Mouse (Mus musculus): Measurements from ENCODE around the gene Mapk9.
"Not testable (repeated sequence)": the region's sequence is repeated elsewhere in the genome, so short reads cannot be mapped to it uniquely, and the experiment has no call there.

Mapk9 gene

DNA sequence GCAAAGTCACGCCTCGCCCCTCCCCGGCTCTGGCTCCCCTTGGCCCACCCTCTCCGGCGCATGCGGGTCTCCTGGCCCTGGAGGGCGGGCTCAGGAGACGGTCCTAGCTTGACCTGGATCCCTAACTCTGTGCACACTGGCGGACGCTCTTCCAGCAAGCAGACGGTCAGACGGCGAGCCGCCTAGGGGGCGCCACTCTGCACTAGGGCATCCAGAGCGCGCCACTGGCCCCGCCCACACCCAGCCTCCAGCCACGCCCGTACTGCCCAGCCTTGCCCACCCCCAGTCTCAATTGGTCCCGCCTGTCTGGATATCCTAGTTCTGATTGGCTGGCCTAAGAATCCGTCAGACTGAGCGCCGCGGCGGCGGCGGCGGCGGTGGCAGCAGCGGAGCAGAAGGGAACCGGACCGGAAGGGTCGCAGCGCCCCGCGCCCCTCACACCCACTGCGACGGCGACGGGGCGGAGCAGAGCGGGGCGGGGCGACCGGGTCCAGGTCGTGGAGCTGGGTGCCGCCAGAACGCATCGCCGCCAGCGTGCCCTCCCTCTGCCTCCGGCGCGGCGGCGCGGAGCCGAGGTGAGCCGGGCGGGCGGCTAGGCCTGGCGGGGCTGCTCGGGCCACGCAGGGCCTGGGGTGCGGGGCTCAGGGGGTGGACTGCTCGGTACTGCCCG, at the start of gene Mapk9:
Gene Mapk9 (plus strand): TSS at position 351 of the 670 bp plus-strand sequence.
- DNase-seq (ENCODE audit: low read depth, low spot score): peak; percentile 99

DNA sequence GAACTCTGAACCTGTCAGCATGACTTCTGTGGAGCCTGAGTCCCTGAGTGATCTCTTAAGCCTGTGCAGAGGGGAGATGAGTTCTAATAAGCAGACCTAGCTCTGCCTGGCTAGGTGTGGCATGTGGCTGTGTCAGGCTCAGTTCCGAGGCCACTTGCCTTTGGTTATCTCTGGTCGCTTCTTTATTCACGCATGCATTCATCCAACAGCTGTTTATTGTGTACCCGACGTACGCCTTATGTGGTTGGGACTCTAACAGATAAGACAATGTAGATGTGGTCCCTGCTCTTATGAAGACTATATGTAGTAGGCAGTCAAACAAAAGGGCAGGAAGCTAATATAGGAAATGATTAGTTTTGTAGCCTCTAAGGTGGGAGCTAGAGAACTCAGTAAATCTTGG, 47.6 kb upstream of the Mapk9 start:
- no peak for DNase-seq (ENCODE audit: low read depth, low spot score)

DNA sequence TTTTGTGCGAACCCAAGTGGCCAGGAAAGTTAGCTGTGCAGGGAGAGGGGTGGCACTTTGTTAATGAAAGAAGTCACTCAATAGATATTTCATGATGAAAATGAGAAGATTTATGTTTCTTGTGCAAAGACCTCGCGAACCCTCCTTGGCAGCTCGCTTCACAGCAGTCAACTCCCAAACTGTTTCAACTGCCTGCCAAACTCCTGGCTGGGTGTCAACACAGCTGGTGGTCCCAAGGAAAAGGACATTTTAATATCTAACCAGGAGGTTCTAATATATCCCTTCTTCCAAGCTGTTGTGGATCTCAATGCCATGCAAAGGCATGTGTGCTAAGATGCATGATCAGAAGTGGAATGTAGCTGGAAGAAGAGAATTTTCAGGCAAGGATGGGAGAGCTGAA, 45.0 kb upstream of the Mapk9 start:
- no peak for DNase-seq (ENCODE audit: low read depth, low spot score)

DNA sequence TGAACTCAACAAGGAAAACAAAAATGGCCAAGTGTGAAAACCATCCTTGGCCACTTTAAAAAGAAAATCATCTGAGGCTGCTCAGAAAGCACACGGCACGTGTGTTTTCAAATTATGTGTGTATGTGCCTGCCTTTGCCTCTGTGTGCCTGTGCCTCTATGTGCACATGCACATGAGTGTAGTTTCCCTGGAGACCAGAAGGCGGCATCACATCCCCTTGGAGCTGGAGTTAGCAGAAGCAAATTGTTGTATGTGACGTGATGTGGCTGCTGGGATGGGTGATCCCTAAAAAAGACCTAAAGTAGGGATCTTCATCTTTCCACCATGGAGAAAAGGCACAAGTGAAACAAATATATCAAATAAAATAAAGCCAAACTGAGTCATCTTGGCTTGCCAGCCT, 42.8 kb upstream of the Mapk9 start:
- DNase-seq (ENCODE audit: low read depth, low spot score): no peak

DNA sequence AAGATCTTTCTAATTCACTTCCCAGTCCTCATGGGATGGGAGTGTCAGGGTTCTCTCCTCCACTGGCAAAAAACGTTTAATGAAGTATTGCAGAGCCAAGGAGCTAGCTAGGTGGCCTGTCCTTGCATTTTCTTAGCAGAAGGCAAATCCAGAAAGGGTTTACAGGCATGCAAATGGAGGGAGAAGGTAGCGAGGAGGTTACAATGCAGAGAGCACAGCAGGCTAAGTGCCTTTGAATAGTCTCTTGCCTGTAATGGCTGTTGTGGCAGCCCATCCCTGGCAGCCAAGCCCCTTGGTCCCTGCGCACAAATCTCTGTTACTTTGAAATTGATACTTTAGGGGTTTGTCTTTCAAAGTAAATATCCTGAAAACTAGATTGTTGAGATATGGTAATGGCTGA, 40.3 kb upstream of the Mapk9 start:
- DNase-seq (ENCODE audit: low read depth, low spot score): no peak

DNA sequence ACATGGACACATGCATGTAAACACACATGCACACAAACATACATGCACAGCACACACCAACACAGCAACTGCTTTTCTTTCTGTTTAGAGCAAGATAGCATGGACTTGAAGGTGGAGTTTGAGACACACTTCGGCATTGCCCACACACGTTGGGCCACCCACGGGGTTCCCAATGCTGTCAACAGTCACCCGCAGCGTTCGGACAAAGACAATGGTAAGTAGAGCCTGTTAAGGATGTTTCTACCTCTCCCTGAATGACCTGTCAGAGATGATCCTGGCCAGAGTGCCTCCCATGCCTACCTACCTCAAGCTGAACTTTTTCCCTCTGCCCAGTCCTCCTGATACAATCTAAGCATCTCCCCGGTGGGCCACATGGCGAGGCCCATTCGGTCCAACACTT, 37.6 kb upstream of the Mapk9 start:
- no peak for DNase-seq (ENCODE audit: low read depth, low spot score)

DNA sequence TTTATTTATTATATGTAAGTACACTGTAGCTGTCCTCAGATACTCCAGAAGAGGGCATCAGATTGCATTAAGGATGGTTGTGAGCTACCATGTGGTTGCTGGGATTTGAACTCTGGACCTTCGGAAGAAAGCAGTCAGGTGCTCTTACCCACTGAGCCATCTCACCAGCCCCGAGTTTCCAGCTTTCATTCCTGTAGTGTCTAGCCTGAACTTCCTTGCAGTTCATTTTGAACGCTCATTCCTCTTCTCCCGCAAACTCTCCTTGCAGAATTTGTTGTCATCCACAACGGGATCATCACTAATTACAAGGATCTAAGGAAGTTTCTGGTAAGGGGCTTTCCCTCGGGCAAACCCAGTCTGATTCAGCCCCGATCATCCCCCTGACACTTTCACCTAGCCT, 35.9 kb upstream of the Mapk9 start:
- DNase-seq (ENCODE audit: low read depth, low spot score): not testable (repeated sequence)

DNA sequence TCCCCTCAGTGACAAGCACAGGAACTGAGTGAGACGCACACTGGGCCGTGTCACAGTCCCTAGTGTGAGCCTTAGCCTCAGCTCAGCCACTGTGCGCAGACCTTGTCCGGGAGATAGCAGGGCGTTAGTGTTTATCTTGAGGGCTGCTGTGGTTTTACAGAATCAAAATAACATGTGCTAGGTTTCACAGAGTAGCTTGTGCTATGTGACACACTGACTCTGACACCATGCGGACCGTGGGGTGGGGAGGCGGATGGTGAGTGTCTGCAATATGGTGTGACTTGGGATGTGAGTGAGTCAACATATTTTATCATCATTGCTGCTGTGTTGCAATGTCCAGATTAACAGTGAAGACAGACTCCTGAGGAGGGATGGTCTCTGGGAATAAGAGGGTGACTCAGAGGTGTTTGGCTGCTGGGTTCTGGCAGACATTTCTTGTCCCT, 35.4 kb upstream of the Mapk9 start:
- no peak for DNase-seq (ENCODE audit: low read depth, low spot score)

DNA sequence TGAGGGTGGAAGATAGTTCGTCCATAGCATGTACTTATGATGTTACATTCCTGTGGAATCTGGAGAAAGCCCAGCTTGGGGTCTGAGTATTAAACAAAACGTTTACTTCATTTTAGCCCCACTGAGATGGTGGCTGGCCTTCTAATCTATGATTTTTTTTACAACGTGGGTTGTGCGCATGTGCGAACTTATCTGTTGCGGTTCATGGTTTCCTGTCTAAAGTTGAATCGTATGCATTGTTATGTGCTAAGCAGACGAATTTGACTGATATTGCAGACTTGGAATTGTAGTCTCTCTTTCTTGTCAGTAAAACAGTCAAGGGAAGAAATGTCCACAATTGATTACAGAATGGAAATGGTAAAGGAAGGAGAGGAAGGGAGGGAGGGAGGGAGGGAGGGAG, 34.7 kb upstream of the Mapk9 start:
- DNase-seq (ENCODE audit: low read depth, low spot score): no peak

DNA sequence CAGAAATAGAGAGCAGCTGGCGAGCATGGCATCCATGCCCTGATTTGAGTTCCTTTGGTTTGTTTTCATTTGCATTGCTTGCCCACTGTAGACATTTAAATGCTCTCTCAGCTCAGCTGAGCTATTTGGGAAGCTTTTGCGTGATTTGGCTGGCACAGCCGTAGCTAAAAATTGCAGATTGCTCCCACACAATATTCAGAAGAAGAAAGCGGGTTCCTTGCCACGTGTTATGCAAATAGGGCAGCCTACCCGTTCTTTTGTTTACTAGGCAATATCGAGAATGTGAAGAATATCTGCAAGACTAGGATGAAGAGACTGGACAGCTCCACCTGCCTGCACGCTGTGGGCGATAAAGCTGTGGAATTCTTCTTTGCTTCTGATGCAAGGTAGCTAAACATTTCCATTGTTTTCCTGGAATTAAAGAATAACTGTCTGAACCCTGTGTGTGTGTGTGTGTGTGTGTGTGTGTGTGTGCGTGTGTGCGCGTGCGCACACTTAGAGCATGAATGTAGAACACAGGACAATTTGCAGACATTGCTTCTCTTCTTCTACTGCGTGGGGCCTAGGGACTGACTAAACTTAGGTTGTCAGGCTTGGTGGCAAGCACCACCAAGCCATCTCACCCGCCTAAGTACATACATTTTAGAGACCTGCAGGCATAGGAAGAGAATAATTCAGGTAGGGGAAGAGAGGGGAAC, 27.5 kb upstream of the Mapk9 start:
- DNase-seq (ENCODE audit: low read depth, low spot score): no peak

DNA sequence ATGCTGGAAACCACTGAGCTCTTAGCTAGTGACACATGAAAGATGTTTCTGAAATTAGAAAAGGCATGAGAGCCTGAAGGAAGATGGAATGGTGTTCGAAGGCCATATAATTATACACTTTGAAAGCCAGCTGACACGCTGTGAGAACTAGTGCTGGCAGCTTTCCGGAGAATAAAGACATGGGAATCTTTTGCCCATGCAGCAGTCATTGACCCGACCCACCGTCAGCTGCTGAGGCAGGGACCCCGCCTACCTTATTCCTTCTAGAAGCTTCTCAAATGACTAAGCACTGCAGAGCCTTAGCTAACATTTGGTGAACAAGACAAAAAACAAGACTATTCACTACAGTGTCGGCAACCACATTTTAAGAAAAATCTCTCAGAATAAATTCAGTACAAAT, 26.9 kb upstream of the Mapk9 start:
- DNase-seq (ENCODE audit: low read depth, low spot score): no peak

DNA sequence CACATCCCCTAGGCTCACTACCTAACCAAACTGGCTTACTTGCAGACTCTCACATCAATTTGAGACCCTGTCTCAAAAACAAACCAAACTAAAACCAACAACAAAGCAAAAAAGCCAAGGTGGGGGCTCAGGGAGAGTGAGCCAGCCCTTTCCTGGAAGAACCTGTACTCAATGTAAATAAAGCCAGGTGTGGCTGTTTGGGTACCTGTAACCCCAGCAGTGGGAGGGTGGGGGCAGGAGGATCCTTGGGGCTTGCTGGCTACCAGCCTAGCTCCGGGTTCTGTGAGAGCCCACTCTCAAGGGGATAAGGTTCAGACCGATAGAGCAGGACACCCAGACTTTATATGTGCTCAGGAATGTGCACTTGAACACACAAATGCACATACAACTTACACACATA, 25.6 kb upstream of the Mapk9 start:
- DNase-seq (ENCODE audit: low read depth, low spot score): no peak

DNA sequence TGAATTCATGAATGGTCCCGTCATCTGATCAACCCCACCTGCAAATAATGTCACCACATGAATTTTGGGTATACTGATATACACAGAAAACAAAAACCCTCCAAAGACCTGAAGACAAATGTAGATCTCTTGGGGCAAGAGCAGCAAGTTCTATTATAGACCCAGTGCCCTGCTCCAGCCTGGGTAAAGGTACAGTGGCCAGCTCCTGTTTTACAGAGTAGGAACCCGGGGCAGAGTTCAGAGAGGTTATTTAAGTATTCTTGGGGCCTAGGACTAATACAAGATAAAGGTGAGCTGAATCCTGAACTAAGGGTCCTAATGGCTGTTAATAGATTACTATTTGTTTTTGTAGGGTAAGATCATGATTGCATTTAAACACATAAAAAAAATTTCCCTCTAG, 25.0 kb upstream of the Mapk9 start:
- DNase-seq (ENCODE audit: low read depth, low spot score): no peak

DNA sequence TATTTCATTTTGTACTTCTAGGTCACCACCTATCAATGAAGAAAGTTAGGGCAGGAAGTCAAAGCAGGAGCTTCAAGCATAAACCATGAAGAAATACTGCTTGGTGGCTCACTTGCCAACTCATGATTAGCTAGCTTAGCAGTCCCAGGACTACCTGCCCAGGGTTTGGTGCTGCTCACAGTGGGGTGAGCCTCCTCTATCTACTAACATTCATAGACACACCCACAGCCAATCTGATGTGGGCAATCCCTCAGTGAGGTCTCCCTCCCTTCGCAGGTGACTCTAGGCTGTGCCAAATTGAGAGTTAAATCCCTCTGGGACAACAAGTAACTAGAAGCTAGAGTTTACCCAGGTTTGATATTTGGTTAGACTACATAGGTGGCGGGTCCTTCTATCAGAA, 24.2 kb upstream of the Mapk9 start:
- DNase-seq (ENCODE audit: low read depth, low spot score): no peak

DNA sequence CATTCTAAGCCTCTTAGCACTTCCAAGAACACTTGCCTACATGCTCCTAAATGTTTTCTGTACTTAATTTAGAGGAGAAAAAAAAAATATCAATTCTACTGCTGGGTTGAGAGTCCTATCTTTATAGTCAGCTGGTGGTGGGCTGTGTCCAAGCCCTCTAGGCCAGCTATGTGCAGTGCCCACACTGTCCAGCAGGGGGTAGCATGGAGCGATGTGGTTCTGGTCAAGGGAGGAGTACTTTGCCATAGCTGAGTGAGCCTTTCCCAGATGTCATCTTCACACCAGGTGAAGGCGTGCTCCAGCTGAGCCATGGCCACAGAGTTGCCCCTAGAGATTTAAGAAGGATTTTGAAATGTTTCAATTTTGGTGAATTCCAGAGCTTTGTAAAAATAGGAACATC, 21.7 kb upstream of the Mapk9 start:
- DNase-seq (ENCODE audit: low read depth, low spot score): no peak

DNA sequence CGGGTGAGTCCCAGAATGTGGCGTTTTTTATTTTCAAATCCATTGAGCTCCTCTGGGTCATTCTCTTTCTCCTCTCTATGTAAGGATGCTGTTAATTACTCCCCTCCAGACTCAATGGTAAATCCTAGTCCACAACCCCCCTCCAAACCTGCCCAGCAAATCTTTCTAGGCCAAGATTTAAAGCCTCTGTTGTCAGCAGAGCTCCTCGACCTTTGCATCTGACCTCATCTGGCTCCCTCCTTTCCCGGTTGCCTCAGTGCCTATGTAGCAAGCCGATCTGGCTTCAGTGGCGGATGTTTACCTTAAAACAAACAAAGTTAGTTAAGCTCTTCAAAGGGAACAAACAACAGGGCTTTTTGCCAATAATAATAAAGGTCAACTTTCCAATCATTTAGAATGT, 19.3 kb upstream of the Mapk9 start:
- no peak for DNase-seq (ENCODE audit: low read depth, low spot score)

DNA sequence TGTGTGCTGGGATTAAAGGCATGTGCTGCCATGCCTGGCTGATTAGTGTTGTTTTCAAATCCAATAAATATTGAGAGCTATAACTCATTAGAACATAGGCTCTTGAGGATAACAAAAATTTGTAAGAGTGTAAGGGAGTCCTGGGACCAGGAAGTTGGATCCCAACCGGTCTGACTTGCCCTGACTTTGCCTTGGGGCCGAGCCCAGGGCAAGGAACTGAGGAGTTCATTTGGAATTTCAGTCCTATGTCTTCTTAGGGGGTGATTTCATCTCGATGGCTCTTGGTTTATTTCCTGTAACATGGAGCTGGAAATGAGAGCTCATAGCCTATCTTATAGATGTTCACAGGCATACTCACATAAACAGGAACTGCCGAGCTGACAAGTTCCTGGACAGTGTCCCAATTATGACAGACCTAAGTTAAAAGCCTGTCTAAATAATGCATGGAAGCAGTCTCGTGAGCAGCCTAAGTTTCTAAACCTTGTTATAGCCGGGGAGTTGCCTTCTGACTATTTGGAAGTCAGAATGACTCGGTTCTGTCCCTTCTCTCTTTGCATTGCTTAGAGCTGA, 17.3 kb upstream of the Mapk9 start:
- DNase-seq (ENCODE audit: low read depth, low spot score): no peak

DNA sequence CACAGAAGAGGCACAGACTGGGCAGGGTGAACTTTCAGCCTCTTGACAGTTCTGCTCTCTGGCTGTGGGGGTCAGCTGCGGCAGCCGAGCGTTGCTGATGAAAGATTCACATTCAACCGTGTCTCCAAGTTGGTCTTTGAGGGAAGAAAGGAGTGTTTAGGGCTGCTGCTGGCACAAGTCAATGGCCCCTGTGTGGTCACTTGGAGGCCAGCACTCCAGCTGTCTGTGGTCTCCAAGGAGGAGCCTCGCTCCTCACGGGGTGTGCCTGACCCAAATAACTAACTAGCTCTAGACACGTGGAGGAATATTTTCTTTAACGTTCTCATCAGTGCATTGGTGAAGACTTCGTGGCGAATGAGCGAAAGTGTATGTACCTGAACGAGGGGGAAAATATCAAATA, 14.6 kb upstream of the Mapk9 start:
- DNase-seq (ENCODE audit: low read depth, low spot score): no peak

DNA sequence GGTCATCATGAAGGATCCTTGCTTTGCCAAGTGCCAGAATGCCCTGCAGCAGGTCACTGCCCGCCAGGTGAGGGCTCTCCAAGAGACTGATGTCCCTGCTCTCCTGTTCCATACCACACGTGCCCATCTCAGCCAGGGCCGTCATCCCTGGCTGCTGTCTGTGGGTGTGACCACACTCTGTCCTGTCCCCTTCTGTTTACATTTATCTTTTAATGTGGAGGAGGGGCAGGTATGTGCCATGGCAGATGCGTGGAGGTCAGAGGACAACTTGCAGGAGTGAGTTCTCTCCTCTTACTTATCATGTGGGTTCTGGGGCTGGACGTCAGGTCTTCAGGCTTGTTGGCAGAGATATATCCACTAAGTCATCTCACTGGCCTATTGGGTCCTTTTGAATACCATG, 13.6 kb upstream of the Mapk9 start:
- DNase-seq (ENCODE audit: low read depth, low spot score): no peak

DNA sequence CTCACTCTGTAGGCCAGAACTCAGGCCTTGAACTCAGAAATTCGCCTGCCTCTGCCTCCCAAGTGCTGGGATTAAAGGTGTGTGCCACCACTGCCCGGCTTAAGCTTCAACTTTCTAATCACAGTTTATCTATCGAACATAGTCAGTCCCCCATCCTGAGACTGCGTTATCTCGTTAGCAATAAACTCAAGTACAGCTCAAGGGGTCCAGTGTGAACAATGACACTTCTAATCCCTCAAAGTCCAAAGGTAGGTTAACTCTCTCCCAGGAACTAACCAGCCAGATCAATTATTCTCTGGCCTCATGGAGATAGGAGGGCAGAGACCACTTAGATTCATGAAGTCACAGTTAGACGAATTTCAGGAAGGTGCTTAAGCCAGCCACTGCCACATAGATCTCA, 12.3 kb upstream of the Mapk9 start:
- DNase-seq (ENCODE audit: low read depth, low spot score): no peak

DNA sequence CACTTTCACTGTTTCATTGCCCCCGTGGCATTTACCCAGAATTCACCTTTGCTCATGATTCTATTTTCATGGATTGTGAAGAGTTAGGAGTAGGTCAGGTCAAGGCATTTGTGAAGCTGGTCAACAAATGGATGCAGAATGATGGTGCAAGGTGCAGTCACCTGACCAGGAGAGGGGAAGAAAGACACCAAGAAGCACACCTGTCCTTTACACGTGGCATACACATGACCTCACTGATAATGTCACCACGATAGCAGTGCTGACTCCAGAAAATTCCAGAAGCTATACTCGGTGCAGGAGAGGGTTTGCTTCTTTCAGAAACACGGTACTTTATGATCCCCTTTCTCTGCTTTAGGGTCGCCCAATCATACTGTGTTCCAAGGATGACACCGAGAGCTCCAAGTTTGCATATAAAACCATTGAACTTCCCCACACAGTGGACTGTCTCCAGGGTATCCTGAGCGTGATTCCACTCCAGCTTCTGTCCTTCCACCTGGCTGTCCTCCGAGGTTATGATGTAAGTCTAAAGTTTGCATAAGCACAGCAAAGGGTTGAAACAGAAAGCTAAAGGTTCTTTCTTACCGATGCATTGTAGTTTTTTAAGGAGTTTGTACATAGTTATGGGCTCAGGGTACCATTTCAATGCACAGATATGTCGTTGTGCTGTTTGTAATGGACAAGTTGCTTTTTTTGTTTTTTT, 11.1 kb upstream of the Mapk9 start:
- DNase-seq (ENCODE audit: low read depth, low spot score): no peak

DNA sequence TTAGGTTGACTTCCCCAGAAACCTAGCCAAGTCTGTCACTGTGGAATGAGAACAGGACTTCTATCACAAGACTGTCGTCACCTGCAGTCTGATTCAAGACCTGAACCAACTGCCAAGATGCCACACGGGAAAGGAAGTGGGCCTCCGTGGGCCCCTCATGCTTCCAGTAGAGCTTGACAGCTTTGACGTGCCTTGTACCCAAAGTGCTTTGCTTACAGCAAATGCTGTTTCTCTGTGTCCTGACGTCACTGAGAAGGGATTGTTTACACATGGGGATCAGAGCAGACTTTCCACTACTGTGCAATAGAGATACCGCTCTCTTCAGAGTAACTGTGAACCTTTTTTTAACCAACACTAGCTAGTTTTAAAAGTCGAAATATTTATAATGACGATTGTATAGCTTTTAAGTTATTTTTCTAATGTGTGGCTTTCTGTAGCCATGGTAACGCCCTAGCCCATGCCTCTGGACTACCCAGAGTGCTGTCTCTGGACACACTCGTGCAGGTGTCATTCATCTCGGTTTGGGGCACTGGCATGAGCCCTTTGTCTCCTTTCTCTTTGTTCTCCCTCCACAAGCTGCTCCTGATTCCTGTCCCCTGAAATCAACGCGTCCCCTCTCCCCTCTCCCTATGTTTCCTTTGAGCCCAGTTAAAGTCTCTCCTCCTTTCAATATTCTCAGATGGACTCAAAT, 8.7 kb upstream of the Mapk9 start:
- no peak for DNase-seq (ENCODE audit: low read depth, low spot score)
